Mouse (Mus musculus) E14TG2a.4 (cell line): ENCODE data around the gene Doxl2.

Source experiments
- CTCF ChIP-seq: conservative IDR thresholded peaks from 2 replicates; pipeline ENCODE4 v1.5.1; 2014; ENCODE audit warnings: low read length
- NANOG ChIP-seq: IDR thresholded peaks from 2 replicates; pipeline ENCODE4 v1.6.1; 2014; ENCODE audit warnings: borderline replicate concordance, low read length, mixed read lengths

DNA sequence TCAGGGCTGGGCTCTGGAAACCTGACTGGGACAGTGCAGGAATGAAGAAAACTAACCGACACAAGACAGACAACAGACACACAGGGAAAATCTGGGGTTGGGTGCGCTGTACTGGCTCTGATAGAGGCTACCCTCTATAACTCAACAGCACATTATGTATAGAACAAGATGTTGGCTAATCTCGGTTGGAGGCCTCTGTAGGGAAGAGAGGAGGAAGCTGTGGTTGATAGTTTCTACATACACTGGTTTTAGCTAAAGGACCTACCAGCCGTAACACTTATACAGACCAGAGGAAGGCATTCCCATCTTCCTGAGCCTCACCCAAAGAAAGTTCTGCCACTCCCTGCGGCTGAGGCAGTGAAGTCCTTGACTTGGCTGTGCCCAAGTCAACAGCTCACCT is 51.7 kb downstream of the Doxl2 start:
- TF ChIP-seq CTCF: no peak
- no peak for TF ChIP-seq NANOG
